22 mouse cellular contexts compared by ENCODE assay signal in genomic region chr9:121429592-121429991, GRCm38 (mm10).
DNase-seq lines count a peak whose midpoint lies in the region; ATAC-seq and TF ChIP-seq lines count a peak whose summit lies in the region.
"Had no signal": no experiment of that assay in that cellular context is flagged by ENCODE, and none has a peak within 500 bp of the region (broad histone marks: within the 10 kb centered on the region; RNA-seq: fewer than 3 reads in every experiment).

No protein-coding gene starts in this region.

- H3K4me2 ChIP-seq in forebrain, embryonic 15.5 days (replicated peaks) = no peak overlapping the region
- H3K4me2 ChIP-seq in forebrain, embryonic 12.5 days = no peak overlapping the region
- no peak overlapping the region for H3K4me2 ChIP-seq in midbrain, postnatal 0 days (ENCODE audit: low read depth, low read length, poor library complexity, severe bottlenecking)
- H3K4me2 ChIP-seq: neural tube, embryonic 12.5 days had no signal

- H3K4me3 ChIP-seq in forebrain, embryonic 15.5 days = no peak overlapping the region
- no peak overlapping the region for H3K4me3 ChIP-seq in forebrain, embryonic 12.5 days (replicated peaks)
- no peak overlapping the region for H3K4me3 ChIP-seq in layer of hippocampus, adult 2 months
- no peak overlapping the region for H3K4me3 ChIP-seq in midbrain, postnatal 0 days (ENCODE audit: low read depth, low read length)
- H3K4me3 ChIP-seq: neural tube, embryonic 12.5 days had no signal

- DNase-seq in layer of hippocampus, adult 2 months (ENCODE audit: low spot score in 2 of 2) = peak in 1 of 2 experiments; percentile 39
- no peak for DNase-seq in layer of hippocampus, adult 8-10 months (ENCODE audit: low spot score in 2 of 2)
- peak; percentile 35 for DNase-seq in retina, postnatal 1 day
- no peak for DNase-seq in retina, embryonic 14.5 days (ENCODE audit: low spot score)
- DNase-seq in midbrain, postnatal 0 days (ENCODE audit: low spot score) = peak; percentile 26
- DNase-seq in left cerebral cortex, postnatal 10 days (ENCODE audit: extremely low spot score in 1 of 2, low spot score in 2 of 2) = no peak
- DNase-seq: B cell, adult 2 months; cerebellum, adult 8-10 months; gastrocnemius, postnatal 36 days; heart, postnatal 10 days; kidney, adult 2 months; kidney, postnatal 10 days; liver; liver, postnatal 0 days; lung, postnatal 10 days; right cerebral cortex, postnatal 14 days; spleen, adult 18-20 months; thymus, postnatal 36 days had no signal

- no peak for TF ChIP-seq CTCF in layer of hippocampus, adult 2 months (conservative IDR thresholded peaks at IDR 0.05)
- TF ChIP-seq CTCF in midbrain, postnatal 0 days (IDR thresholded peaks at IDR 0.05) = no peak

- no peak overlapping the region for H3K9ac ChIP-seq in forebrain, embryonic 15.5 days (replicated peaks)
- no peak overlapping the region for H3K9ac ChIP-seq in forebrain, embryonic 12.5 days
- no peak overlapping the region for H3K9ac ChIP-seq in midbrain, postnatal 0 days (replicated peaks; ENCODE audit: low read length, poor library complexity, severe bottlenecking)
- H3K9ac ChIP-seq: liver, postnatal 0 days; neural tube, embryonic 12.5 days had no signal

- peaks cover 19% of the 10 kb centered on the region for H3K4me1 ChIP-seq in forebrain, embryonic 15.5 days
- peaks cover 8% of the 10 kb centered on the region; the same call in 1 of the 2 replicates for H3K4me1 ChIP-seq in forebrain, embryonic 12.5 days
- H3K4me1 ChIP-seq in midbrain, postnatal 0 days (ENCODE audit: insufficient read depth, low read length) = no peaks in the 10 kb centered on the region

- peak overlapping the region; percentile 33; the same call in 1 of the 2 replicates for H3K27ac ChIP-seq in forebrain, embryonic 15.5 days (replicated peaks)
- no peak overlapping the region for H3K27ac ChIP-seq in forebrain, embryonic 12.5 days
- peak overlapping the region; percentile 24; the same call in 1 of the 2 replicates for H3K27ac ChIP-seq in layer of hippocampus, adult 2 months
- no peak overlapping the region for H3K27ac ChIP-seq in midbrain, postnatal 0 days (ENCODE audit: low read depth, low read length)
- H3K27ac ChIP-seq: neural tube, embryonic 12.5 days had no signal

- H3K36me3 ChIP-seq in forebrain, embryonic 15.5 days = peaks cover 14% of the 10 kb centered on the region; the same call in 1 of the 2 replicates
- no peaks in the 10 kb centered on the region; the same call in 1 of the 2 replicates for H3K36me3 ChIP-seq in forebrain, embryonic 12.5 days (replicated peaks)
- peaks cover 5% of the 10 kb centered on the region; the same call in 1 of the 2 replicates for H3K36me3 ChIP-seq in midbrain, postnatal 0 days (ENCODE audit: insufficient read depth, low read length)

- peak; percentile 42; the same call in 1 of the 2 replicates for ATAC-seq in forebrain, embryonic 15.5 days (replicated peaks)
- ATAC-seq in forebrain, embryonic 12.5 days (ENCODE audit: low FRiP score) = no peak
- no peak for ATAC-seq in midbrain, postnatal 0 days (ENCODE audit: low FRiP score)
- ATAC-seq: inflammation-experienced regulatory T-cells, adult 6 months; liver, postnatal 0 days had no signal

- 67% methylated on average over 7 of the region's 7 CpGs for WGBS in forebrain, embryonic 15.5 days
- 77% methylated on average over 7 of the region's 7 CpGs for WGBS in forebrain, embryonic 12.5 days
- 73% methylated on average over 7 of the region's 7 CpGs for WGBS in midbrain, postnatal 0 days

- H3K9me3 ChIP-seq in forebrain, embryonic 15.5 days = no peaks in the 10 kb centered on the region
- no peaks in the 10 kb centered on the region for H3K9me3 ChIP-seq in forebrain, embryonic 12.5 days
- H3K9me3 ChIP-seq in midbrain, postnatal 0 days (ENCODE audit: low read length) = no peaks in the 10 kb centered on the region
- H3K9me3 ChIP-seq: neural tube, embryonic 12.5 days had no signal

- no peaks in the 10 kb centered on the region for H3K27me3 ChIP-seq in forebrain, embryonic 15.5 days
- H3K27me3 ChIP-seq in forebrain, embryonic 12.5 days = no peaks in the 10 kb centered on the region
- H3K27me3 ChIP-seq in midbrain, postnatal 0 days (ENCODE audit: insufficient read depth, low read length) = no peaks in the 10 kb centered on the region
- H3K27me3 ChIP-seq: neural tube, embryonic 12.5 days had no signal

- intact Hi-C loops in left cerebral cortex, postnatal 10 days (cut with DNase I) = no loop called here

Comparison
In these comparisons a context has a peak if more than half of its experiments do, and no peak if none do; other contexts are left out.
1. H3K27ac ChIP-seq: peak in forebrain, embryonic 15.5 days (single experiment) and layer of hippocampus, adult 2 months (single experiment); none in forebrain, embryonic 12.5 days (single experiment) and midbrain, postnatal 0 days (single experiment).
2. DNase-seq: peak in retina, postnatal 1 day (single experiment) and midbrain, postnatal 0 days (single experiment); none in layer of hippocampus, adult 8-10 months (0 of 2), retina, embryonic 14.5 days (single experiment) and left cerebral cortex, postnatal 10 days (0 of 2).